Mouse (Mus musculus) heart, postnatal 10 days (tissue): ENCODE measurements around the gene Fkbp1a. TPM values are rescaled to one million over a fixed set of nuclear protein-coding genes. Genes with fewer than 3 reads are reported as not detected.
A peak's percentile ranks its signal among the peaks of the same experiment; 100 is the strongest.

Experiments
- DNase-seq, 2 experiments: peaks; one replicate each; pipeline ENCODE4 v3.0.0; 2021
- intact Hi-C: fragments of 180-260 bp; cut with DNase I; formaldehyde crosslinking; loops from one replicate; pipeline ENCODE4 v1.15.1; 2025
- total RNA-seq, 2 experiments: library from RNA; stranded (reverse); gene quantifications; 2 replicates each; pipeline ENCODE4 v1.2.3; 2021

Gene Fkbp1a
- total RNA-seq = 100 to 1,000 TPM; 377 to 378 TPM

DNA sequence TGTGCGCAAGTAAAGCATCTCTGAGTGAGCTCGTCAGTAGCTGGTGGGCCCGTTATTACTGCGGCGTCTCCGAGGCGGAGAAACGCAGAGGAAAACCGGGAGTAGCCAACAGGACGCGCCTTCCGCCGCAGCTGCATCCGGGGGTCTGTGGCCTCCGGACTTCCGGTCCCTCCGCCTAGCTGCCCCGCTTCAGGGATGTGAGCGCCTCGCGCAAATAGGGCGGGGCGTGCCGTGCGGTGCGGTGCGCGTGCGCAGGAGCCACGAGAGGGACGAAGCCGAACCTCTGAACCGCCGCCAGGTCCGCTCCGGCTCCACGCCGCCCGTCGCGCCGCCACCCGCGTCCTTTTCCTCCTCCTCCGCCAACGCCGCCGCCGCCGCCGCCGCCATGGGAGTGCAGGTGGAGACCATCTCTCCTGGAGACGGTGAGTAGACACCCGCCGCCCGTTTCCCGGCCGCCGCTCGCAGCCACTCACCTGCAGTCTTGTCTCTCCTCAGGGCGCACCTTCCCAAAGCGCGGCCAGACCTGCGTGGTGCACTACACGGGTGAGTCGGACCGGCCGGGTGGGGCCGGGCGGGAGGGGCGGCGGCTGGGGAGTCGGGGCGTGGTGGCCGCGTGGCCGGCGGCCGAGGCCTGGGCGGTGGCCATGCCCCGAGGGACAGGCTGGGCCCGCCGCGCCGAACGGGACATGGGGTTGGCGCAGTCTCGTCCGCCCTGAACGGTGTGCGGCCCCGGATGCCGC is at the start of gene Fkbp1a:
Fkbp1a (plus strand) TSS at position 161 of the 740 bp plus-strand sequence.
- peak; percentile 98 to 99 for DNase-seq
- intact Hi-C loops = loop anchor here (1.0 kb wide), 1 partner anchor 48 kb away; the partner anchor contains the start of gene Nsfl1c

DNA sequence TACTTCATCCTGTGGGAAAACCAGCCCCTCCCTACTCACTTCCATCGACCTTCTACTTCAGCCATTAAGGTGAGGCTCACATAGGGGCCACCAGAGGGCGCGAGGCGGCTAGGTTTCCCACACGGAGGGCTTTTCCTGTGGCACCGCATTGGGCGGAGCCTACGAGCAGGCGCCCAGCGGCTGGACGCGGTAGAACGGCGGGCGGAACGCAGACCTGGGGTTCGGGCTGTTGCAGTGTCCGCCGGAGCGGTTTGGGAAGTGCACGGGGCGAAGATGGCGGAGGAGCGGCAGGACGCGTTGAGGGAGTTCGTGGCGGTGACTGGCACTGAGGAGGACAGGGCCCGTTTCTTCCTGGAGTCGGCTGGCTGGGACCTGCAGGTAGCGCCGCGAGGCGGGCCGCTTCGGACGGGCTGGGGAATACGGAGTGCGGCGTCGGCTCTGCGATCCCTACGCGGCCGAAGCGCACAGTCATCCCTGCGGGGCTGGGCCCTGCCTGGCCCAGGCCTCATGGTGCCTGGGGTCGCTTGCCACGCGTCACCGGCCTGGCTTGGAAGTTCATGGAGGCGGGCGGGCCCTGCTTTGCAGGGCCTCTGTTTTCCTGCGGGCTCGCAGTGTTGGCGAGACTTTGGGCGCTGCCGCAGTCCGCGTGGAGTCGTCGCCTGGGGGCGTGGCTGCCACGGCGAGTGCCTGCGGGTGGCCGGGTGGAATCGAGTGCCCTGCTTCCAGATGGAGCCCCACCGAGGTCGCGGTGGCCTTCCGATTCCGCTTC is 48.1 kb upstream of the Fkbp1a start, which contains the start of gene Nsfl1c:
Nsfl1c (plus strand) TSS at position 148 of the 769 bp plus-strand sequence.
- intact Hi-C loops = loop anchor here (1.0 to 10.0 kb wide), 4 partner anchors 49 to 371 kb away; no protein-coding TSS in a partner anchor
- DNase-seq = peak; percentile 96 to 98

DNA sequence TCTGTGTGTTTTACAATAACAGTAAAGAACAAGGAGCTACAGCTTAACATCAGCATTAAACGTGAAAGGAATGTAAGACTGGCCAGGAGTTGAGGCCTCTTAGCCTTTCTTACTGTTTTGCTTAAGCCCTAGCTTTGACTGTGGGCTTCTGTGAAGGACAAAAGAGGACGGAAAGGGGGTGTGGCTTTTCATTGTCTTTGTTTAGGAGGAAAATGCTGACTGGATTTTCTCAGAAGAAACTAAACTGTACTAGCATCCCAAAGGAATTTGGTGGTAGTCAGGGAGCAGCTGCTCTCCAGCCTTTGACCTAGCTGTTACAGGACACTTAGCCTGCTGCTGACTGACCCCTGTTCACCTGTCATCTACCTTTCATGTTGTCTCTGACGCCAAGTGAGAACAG is 43.9 kb upstream of the Fkbp1a start:
- no peak for DNase-seq
- intact Hi-C loops = loop anchor here (10.0 kb wide), 1 partner anchor 366 kb away; no protein-coding TSS in a partner anchor

DNA sequence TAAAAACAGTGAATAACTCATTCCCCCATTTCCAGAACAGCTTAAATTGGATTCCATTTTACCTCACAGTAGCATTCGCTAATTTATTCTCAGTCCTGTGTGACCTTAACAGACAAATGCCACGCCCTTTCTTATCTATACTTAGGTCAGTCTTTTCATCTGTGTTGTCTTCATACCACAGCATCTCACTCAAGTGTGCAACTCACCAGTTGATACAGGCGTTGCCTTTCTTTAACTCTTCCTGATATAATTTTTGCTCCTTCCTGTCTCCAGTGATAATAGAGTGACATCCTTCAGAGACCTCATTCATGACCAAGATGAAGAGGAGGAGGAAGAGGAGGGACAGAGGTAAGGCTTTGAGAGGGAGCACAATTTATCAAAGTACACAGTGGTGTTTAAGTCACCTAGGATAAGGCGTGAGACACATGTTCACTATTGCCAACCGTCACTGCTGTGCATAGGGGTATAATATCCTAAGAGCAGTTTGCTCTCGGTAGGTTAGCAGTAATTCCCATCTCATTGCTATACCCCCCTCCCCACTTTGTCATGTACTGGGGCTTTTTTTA is 41.8 kb upstream of the Fkbp1a start:
- intact Hi-C loops = no loop called here
- no peak for DNase-seq

DNA sequence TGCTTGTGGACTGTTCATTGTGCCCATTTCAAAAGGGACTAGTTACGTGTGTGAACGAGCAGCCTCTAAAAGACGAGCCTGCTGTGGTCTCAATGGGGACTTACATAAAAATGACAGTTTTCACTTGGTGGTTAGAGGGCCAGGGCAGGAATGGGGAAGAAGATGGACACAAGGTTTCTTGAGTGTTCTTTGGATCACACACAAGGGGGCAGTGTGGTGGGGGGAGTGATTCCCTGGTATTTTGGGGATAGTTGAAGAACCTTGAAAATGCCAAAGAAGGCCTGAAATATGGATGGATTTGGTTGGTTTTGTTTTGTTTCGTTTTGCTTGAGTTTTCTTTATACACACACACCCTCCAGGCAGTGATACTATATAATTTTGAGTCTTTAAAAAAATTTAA is 38.1 kb upstream of the Fkbp1a start:
- intact Hi-C loops = no loop called here
- DNase-seq = no peak

DNA sequence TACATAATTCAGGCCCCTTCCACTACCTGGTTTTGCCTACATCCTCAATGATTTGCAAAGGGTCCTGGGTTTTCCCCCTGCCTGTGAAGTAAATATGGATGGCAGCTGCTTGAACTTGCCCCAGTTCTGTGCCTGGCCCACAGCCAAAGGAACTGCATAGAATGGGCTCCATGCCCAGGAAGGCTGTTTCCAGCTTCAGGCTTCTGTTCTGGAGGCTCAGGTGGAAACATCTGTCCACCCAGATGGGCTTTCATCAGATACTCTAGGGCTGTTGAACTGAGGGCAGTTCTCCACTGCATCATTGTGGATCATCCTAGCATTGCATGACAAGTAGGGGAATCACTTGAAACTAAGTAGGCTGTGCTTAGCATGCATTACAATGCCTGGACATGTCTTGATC is 30.1 kb upstream of the Fkbp1a start:
- intact Hi-C loops = loop anchor here (5.0 kb wide), 1 partner anchor 170 kb away; no protein-coding TSS in a partner anchor
- peak; percentile 69 to 76 for DNase-seq

DNA sequence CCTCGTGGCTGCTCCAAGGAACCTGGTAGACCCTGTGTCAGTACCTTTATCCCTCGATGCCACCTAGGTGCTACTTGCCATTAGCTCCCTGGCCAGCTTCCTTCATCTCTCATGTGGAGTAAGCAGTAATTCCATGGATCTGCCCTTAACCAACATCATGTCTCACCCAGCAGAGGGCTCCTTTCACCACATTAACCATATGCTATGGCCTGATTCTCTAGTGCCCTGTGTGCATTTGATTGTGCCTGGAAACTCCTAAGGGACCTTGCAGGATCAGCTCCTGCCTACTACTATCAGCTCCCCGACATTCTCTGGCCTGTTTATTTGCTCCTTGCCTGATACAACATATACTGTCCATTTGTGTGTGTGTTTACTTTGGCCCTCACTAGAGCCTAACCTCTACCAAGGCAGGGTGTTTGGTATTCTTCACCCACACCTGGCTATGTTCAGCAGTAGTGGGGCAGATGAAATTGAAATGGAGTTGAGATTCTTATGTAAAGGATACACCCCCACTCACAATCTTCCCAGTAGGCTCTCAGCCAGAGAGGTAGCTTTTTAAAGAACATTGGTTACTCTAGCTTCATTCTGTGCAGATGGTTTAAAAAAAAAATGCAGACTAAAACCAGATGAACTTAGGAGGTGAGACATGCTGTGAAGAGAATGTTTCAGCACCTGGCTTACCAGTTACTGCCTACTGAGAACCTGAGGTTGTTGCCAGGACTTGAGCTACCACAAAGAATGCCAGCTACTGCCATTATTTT is 28.6 kb upstream of the Fkbp1a start:
- intact Hi-C loops = loop anchor here (5.0 kb wide), 1 partner anchor 169 kb away; no protein-coding TSS in a partner anchor
- no peak for DNase-seq

DNA sequence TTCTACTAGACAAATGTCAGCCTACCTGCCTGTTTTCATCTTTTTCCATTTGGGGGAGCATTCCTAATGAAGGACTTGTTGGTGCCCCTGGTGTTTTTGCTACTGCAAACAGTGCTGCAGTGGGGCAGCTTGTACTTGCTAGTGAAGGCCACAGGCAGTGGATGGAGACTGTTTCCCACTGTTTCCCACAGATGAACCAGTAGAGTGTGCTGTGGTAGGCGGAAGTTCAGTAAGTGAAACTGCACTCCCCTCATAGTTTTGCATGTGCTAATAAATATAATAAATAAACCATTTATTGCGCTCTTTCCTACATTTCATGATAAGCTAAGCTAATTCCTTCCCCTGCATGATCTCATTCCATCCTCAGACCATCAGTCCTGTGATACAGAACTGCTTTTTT is 23.3 kb upstream of the Fkbp1a start:
- intact Hi-C loops = no loop called here

DNA sequence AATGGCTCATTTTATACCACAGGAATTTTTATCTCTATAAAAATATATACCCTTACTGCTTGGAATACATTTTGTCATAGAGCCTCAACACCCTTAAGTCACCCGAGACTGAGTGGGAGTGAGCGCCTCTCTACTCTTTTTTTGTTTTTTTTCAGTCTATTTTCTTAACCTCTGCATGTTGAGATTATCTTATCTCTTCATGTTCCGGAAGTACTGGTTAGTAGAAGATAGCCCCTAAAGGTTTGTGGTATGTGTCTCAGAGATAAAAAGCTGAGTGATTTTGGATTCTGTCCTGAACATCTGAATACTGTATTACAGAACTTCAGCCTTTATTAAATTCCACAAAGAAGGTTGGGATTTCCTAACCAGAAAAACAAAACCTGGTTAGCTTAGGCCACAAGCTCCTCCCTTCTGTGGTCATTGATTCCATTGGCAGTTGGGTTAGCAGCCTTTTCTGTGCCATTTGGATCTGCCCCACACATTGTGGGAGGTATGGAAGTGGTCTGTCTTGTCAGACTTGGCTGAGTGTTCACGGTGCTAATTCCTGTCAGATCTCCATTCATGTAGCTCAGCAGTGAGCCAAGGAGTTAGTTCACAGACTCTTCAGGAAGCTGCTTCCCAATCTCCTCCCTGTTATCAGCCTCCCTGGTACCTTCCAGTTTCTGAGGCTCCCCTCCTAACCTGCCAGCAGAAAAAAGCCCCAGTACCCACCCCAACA is 17.8 kb upstream of the Fkbp1a start:
- peak in 1 of 2 experiments; percentile 41 for DNase-seq
- intact Hi-C loops = no loop called here

More for the DNA sequence above, 23.3 kb upstream of the Fkbp1a start:
- no peak for DNase-seq

DNA sequence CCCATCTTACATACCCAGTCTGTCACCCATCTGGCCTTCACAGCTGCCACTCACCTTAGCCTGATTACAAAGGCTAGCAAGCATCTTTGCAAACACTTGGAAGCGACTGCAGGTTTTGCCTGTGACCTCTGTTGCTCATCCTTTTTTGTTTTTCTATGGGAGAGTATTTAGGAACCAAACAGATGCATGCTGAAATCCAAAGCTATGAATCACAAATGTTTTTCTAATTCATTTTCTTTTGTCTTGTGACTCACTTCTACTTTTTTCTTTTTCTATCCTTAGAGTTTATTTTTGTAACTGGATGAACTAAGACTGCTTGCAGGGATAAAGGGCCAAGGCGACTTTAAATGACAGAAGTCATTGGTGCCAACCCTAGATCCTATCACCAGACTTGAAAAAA is 16.8 kb upstream of the Fkbp1a start:
- intact Hi-C loops = no loop called here
- DNase-seq = no peak

DNA sequence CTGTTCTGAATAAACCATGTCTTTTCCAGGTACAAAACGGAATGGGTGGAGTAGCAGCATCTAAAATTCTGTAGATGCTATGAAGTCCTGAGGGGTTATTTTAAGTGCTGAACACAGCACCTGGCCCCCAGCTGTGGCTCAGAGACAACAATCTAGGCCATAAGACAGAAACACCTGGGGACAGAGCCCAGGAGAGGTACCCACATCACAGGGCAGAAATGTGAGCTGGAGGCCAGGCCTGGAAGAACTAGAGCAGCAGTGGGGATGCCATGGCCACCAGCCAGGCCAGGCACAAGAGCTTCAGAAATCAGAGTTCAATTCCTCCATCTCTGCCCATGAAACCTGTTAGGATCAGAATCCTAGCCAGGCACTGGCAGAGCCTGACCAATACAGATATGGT is 14.2 kb upstream of the Fkbp1a start:
- intact Hi-C loops = no loop called here
- DNase-seq = no peak

DNA sequence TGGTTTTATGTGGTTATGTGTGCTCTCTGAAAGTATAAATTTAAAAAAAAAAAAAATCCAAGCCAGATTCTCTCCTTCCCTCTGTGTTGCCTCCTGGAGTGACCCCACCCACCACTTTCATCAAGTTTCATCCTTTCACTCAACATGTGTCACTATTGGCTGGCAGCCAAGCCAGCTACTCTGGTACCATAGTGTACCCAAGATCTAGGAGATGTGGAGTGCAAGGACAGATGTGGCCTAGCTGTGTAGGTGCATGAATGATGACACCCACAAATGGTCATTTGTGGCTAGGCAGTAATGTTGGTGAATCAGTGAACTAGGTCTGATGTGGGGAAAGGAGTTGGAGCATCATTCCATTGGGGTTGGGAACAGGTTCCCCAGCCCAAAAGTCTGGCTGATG is 13.1 kb upstream of the Fkbp1a start:
- DNase-seq = no peak
- intact Hi-C loops = no loop called here

DNA sequence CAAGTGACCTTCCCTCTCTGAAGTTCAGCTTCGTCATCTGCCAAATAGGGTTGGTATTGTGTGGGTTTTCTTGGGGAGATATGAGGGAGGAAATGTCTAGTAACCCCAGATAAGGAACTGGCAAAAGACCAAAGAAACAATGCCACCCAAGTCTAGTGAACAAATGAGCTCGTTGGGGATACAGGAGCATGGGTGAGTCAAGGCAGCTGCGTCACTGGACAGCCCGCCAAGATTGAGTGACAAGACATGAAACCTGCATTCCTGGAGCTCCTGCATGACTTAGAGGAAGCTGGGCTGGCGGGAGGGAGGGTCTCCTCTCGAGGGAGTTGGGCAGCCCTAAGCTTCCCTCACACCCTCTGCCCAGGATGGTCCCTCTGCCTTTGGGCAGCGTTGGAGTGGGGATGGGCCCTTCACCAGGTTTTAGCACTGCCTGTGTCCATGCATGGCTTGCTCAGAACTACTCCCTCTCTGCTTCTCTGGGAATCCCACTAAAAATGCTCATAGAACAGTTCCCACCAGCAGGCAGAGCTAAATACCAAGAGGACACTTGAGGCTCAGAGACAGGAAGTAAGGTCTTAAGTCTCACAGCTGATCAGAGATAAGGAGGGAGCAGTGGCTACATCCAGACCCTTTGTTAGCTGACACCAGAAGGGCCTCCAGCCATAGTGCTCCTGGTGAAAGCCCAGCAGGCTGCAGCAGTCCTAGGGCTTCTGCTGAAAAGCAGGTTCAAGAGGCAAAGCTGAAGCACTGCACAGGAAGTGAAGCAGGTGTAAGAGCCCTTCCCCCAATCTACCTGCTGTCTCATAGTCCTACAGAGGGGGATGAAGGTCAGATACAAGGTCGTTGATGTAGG is 11.7 kb upstream of the Fkbp1a start:
- intact Hi-C loops = no loop called here
- DNase-seq = no peak

DNA sequence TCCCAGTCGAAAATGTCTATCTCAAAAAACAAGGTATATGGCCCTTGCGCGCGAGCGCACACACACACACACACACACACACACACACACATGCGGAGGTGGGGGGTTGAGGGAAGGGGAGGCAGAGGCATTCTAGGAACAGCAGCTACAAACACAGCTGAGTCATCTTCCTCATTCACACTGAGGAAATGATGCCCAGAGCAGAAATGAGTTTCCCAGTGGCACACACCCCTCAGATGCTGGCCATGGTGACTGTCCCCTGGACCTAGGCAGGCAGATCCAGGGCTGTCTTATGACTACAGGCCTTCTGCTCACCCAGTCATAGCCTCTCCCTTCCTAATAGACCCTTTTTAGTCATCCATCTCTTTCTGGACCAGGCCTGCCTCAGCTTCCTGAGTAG is 8.7 kb upstream of the Fkbp1a start:
- no peak for DNase-seq
- intact Hi-C loops = no loop called here

DNA sequence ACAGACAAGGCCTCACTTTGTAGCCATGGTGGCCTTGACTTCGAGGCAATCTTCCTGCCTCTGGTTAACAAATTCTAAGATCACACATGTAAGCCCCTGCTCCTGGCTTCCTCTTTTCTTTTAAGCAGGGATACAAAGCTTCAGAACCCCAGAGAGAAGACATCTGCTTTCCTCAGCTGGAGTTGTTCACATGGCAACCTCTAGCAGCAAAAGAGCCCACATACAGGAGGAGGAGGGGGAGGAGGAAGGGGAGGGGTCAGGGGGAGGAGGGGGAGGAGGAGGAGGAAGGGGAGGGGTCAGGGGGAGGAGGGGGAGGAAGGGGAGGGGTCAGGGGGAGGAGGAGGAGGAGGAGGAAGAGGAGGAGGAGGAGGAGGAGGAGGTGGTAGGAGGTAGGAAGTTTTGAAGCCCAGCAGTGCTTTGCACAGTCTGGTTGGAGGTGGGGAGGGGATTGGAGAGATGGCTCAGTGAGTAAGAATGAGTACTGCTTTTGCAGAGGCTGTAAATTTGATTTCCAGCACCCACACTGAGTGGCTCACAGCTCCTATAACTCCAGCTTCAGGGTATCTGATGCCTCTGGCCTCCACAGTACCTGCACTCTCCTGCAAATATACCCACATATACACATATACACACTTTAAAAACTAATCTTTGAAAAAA is 6.2 kb upstream of the Fkbp1a start:
- DNase-seq = no peak
- intact Hi-C loops = no loop called here

DNA sequence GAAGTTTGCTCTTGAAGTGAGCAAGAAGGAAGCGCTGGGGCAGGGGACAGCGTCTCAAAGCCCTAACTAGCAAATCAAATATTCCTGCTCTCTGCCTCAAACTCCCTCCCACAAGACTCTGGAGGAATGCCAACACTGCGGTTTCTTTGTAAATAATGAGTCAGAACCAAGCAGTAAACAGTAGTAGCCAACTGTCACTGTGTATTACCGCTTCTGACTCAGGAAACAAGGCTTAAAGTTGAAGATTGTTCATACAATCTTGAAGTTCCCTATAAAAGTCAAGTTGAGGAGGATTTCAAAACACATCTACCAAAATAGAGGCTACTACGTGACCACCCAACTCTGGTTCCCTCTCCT is 5.7 kb upstream of the Fkbp1a start:
- peak; percentile 57 to 75 for DNase-seq
- intact Hi-C loops = no loop called here

DNA sequence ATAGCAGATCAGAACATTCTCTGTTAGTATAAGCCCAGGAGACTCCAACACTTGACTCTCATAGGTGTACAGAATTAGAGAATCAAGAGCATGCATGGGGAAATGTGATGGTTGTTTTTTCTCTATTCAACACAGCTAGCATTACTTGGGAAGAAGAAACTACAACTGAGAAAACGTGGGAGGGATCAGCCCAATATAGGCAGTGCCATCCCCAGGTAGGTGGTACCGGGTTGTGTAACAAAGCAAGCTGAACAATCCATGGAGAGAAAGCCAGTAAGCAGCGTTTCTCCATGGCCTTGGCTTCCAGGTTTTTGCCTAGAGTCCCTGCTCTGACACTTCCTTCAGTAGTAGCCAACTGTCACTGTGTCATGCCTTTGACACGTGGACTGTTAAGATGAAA is 3.6 kb upstream of the Fkbp1a start:
- DNase-seq = no peak
- intact Hi-C loops = no loop called here

DNA sequence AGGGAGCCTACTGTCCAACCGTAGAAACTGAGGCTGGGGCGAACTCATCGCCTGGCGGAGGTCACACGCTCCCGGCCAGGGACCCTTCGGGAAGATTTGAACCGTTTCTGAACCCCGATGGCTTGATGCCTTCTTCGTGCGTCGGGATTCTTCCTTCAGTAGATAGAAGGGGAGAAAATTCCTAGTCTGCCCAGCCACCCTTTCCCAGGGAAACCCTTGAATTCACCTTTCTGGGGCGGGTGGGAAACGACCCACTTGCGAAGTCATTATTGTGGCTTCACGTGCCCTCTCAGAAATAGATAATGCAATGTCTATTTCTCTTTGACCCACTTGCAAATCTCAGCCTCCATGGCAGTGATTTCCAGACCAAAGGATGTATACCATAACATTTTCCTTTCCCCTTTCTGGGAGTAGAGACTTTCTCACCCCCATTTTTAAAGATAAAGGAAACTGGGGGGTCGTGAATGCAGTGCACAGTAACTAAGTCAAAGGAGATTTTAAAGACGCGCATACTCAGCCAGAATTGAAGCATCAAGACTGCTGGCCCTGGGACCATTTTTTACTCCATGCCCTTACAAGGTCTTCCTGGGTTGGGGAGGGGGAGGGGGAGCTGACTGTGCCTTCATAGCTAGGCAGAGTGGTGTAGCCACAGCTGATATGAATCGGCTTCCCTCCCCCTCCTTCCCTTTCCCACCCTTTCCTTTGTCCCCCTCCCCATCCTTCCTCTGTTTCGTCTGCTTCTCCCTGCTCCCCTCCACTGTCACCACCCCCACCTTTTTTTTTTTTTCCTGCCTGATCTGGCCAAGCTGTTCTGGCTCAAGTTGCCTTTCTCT is 996 bp downstream of the Fkbp1a start:
- peak; percentile 64 to 76 for DNase-seq
- intact Hi-C loops = loop anchor here (1.0 kb wide), 1 partner anchor 49 kb away; the partner anchor contains the start of gene Nsfl1c
